In the genomic region with DNA sequence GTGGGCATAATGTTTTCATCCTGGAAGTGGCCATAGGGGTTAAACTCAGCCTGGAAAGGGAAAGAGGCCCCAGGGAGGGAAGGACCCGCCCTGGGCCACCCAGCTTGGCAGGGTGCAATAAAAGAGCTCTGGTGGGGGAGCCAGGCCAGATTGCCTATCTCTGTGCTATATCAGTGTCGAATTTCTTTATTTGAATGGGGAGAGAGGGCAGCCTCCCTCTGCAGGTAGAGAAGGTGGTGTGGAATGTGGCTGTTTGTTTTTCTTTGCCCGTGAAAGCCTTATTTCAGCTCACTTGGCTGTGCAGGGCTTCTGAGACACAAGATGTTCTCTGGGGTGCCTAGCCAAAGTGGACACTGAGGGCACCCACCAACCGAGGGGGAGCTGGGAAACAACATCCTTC, we compare ENCODE assay signal across 8 mouse cellular contexts. TPM values are rescaled to one million over a fixed set of nuclear protein-coding genes. Genes with fewer than 3 reads are reported as not detected.
DNase-seq lines count a peak whose midpoint lies in the region; ATAC-seq and TF ChIP-seq lines count a peak whose summit lies in the region.

No protein-coding gene starts in this region.

- peak overlapping the region; percentile 56 for H3K27ac ChIP-seq in spleen, adult 2 months (ENCODE audit: insufficient read depth, low read length)
- peak overlapping the region; percentile 87 for H3K27ac ChIP-seq in forebrain, embryonic 14.5 days (ENCODE audit: low read depth, low read length)
- H3K27ac ChIP-seq in limb, embryonic 11.5 days (replicated peaks; ENCODE audit: low read depth, low read length): peak overlapping the region; percentile 96
- peak overlapping the region; percentile 95 for H3K27ac ChIP-seq in neural tube, embryonic 14.5 days (ENCODE audit: low read depth, low read length)

- H3K36me3 ChIP-seq in spleen, adult 2 months (ENCODE audit: control insufficient read depth, insufficient read depth, low read length): no peaks in the 10 kb centered on the region
- no peaks in the 10 kb centered on the region for H3K36me3 ChIP-seq in forebrain, embryonic 14.5 days (ENCODE audit: control insufficient read depth, insufficient read depth, low read length)
- no peaks in the 10 kb centered on the region for H3K36me3 ChIP-seq in limb, embryonic 11.5 days (ENCODE audit: control insufficient read depth, insufficient read depth, low read length)
- no peaks in the 10 kb centered on the region for H3K36me3 ChIP-seq in neural tube, embryonic 14.5 days (ENCODE audit: control insufficient read depth, insufficient read depth, low read length)

- no peaks in the 10 kb centered on the region for H3K27me3 ChIP-seq in spleen, adult 2 months (ENCODE audit: control insufficient read depth, insufficient read depth, low read length)
- no peaks in the 10 kb centered on the region for H3K27me3 ChIP-seq in forebrain, embryonic 14.5 days (replicated peaks; ENCODE audit: control insufficient read depth, insufficient read depth, low read length)
- H3K27me3 ChIP-seq in limb, embryonic 11.5 days (ENCODE audit: control insufficient read depth, insufficient read depth, low read length): no peaks in the 10 kb centered on the region
- no peaks in the 10 kb centered on the region for H3K27me3 ChIP-seq in neural tube, embryonic 14.5 days (ENCODE audit: control insufficient read depth, insufficient read depth, low read length)

- WGBS in spleen, adult 2 months: 25% methylated on average over 4 of the region's 4 CpGs
- WGBS in forebrain, embryonic 14.5 days: 7% methylated on average over 4 of the region's 4 CpGs
- 2% methylated on average over 4 of the region's 4 CpGs for WGBS in limb, embryonic 11.5 days
- WGBS in neural tube, embryonic 14.5 days: 2% methylated on average over 4 of the region's 4 CpGs

- H3K9me3 ChIP-seq in forebrain, embryonic 14.5 days (replicated peaks; ENCODE audit: control insufficient read depth, low read length): no peaks in the 10 kb centered on the region
- no peaks in the 10 kb centered on the region for H3K9me3 ChIP-seq in limb, embryonic 11.5 days (ENCODE audit: control insufficient read depth, low read length)
- H3K9me3 ChIP-seq in neural tube, embryonic 14.5 days (ENCODE audit: control insufficient read depth, low read length): no peaks in the 10 kb centered on the region

- peak overlapping the region; percentile 86 for H3K4me2 ChIP-seq in forebrain, embryonic 14.5 days (ENCODE audit: low read length)
- peak overlapping the region; percentile 66; the same call in 1 of the 2 replicates for H3K4me2 ChIP-seq in limb, embryonic 11.5 days (ENCODE audit: low read depth, severe bottlenecking)
- peak overlapping the region; percentile 84 for H3K4me2 ChIP-seq in neural tube, embryonic 14.5 days (ENCODE audit: low read depth, low read length)

- TF ChIP-seq CTCF in spleen, adult 2 months (IDR thresholded peaks at IDR 0.05; ENCODE audit: extremely low read depth, insufficient read depth, insufficient read length, insufficient replicate concordance): no peak

- H3K9ac ChIP-seq in forebrain, embryonic 14.5 days (ENCODE audit: low read length): peak overlapping the region; percentile 78
- no peak overlapping the region; the same call in 1 of the 2 replicates for H3K9ac ChIP-seq in limb, embryonic 11.5 days (ENCODE audit: low read length)
- H3K9ac ChIP-seq in neural tube, embryonic 14.5 days (replicated peaks; ENCODE audit: low read depth, low read length): peak overlapping the region; percentile 69; the same call in 1 of the 2 replicates

- H3K4me3 ChIP-seq in spleen, adult 2 months (ENCODE audit: extremely low read depth, insufficient read depth, insufficient read length): no peak overlapping the region
- no peak overlapping the region for H3K4me3 ChIP-seq in forebrain, embryonic 14.5 days (ENCODE audit: low read depth, low read length)
- peak overlapping the region; percentile 32; the same call in 1 of the 2 replicates for H3K4me3 ChIP-seq in limb, embryonic 11.5 days (ENCODE audit: low read depth, low read length)
- H3K4me3 ChIP-seq in neural tube, embryonic 14.5 days (ENCODE audit: low read depth, low read length): no peak overlapping the region

- H3K4me1 ChIP-seq in spleen, adult 2 months (ENCODE audit: control insufficient read depth, insufficient read depth, insufficient read length): peaks cover 36% of the 10 kb centered on the region
- peaks cover 42% of the 10 kb centered on the region for H3K4me1 ChIP-seq in forebrain, embryonic 14.5 days (ENCODE audit: control insufficient read depth, insufficient read depth, low read length)
- H3K4me1 ChIP-seq in limb, embryonic 11.5 days (ENCODE audit: control insufficient read depth, insufficient read depth, low read length): peaks cover 56% of the 10 kb centered on the region
- H3K4me1 ChIP-seq in neural tube, embryonic 14.5 days (ENCODE audit: control insufficient read depth, insufficient read depth, low read length): peaks cover 44% of the 10 kb centered on the region

- DNase-seq in spleen, adult 2 months (ENCODE audit: low read depth in 1 of 2, low spot score in 2 of 2): no peak
- DNase-seq in spleen, postnatal 36 days (ENCODE audit: low spot score in 2 of 2): no peak
- DNase-seq in forebrain, embryonic 14.5 days (ENCODE audit: low spot score): no peak
- DNase-seq in limb, embryonic 11.5 days (ENCODE audit: low spot score): peak; percentile 50
- DNase-seq in left cerebral cortex, adult 18-20 months (ENCODE audit: low spot score in 2 of 2): no peak
- no peak for DNase-seq in frontal cortex, adult 2 months (ENCODE audit: extremely low spot score in 1 of 2, low spot score in 1 of 2)
- DNase-seq in frontal cortex, postnatal 25 days (ENCODE audit: low spot score in 2 of 2): no peak

- TF ChIP-seq POLR2A in spleen, adult 2 months (IDR thresholded peaks at IDR 0.05; ENCODE audit: low read depth, low read length): no peak

- no peak for ATAC-seq in forebrain, embryonic 14.5 days
- no peak for ATAC-seq in limb, embryonic 11.5 days (ENCODE audit: insufficient number of reproducible peaks, low FRiP score, low TSS enrichment, low read depth)
- ATAC-seq in neural tube, embryonic 14.5 days (ENCODE audit: low read depth): no peak

RNA-seq across cellular contexts. Expression of a gene that starts 8.8 kb away (rescaled TPM):
- 36.0 and 45.9 TPM in 2 replicates for polyA plus RNA-seq in spleen, adult 2 months (2012; rRNA removed)
- polyA plus RNA-seq in forebrain, embryonic 14.5 days (2014; fragmentation: Nextera tagmentation; extraction: Ambion mirVana): 26.4 and 28.5 TPM in 2 replicates
- 35.5 and 36.0 TPM in 2 replicates for polyA plus RNA-seq in limb, embryonic 11.5 days (2014; fragmentation: Nextera tagmentation; extraction: Ambion mirVana)
- polyA plus RNA-seq in neural tube, embryonic 14.5 days (2014; fragmentation: Nextera tagmentation; extraction: Ambion mirVana): 34.1 and 35.7 TPM in 2 replicates
- 10 to 100 TPM; 74.0 to 76.1 TPM for total RNA-seq in left cerebral cortex, adult 18-20 months (2021)
- polyA plus RNA-seq in frontal cortex, adult 2 months (2012; rRNA removed): 47.8 and 53.3 TPM in 2 replicates
